Mouse (Mus musculus) stomach, postnatal 0 days (tissue): Measurements from ENCODE around the gene Rnh1. TPM values are rescaled to one million over a fixed set of nuclear protein-coding genes. Genes with fewer than 3 reads are reported as not detected.

Experiments used
- ATAC-seq: fragments of 200-750 bp; cut with Nextera tagmentation; 2 replicates; pipeline ENCODE4 v1.8.0; 2017; ENCODE audit not compliant: low FRiP score, low TSS enrichment
- DNase-seq: peaks from one replicate; pipeline ENCODE4 v3.0.0-alpha.2; 2016; ENCODE audit warnings: low spot score
- H3K27ac ChIP-seq: fragments of 300-500 bp; sonication (generic); replicated peaks from 2 replicates; pipeline ENCODE4 v1.5.1; 2014; ENCODE audit warnings: mild to moderate bottlenecking, control low read depth
- H3K27me3 ChIP-seq: fragments of 300-500 bp; sonication (generic); 2 replicates; pipeline ENCODE4 v1.6.1; 2014; ENCODE audit warnings: low read length; ENCODE audit not compliant: control insufficient read depth, insufficient read depth
- H3K36me3 ChIP-seq: fragments of 300-500 bp; sonication (generic); 2 replicates; pipeline ENCODE4 v1.6.1; 2014; ENCODE audit warnings: low read length, mixed read lengths; ENCODE audit not compliant: control insufficient read depth, insufficient read depth
- H3K4me1 ChIP-seq: fragments of 300-500 bp; sonication (generic); replicated peaks from 2 replicates; pipeline ENCODE4 v1.6.1; 2014; ENCODE audit warnings: antibody characterized with exemption; ENCODE audit not compliant: control insufficient read depth, insufficient read depth
- H3K4me2 ChIP-seq: fragments of 300-500 bp; sonication (generic); replicated peaks from 2 replicates; pipeline ENCODE4 v1.6.1; 2014; ENCODE audit warnings: low read depth, mild to moderate bottlenecking, control low read depth, moderate library complexity
- H3K4me3 ChIP-seq: fragments of 300-500 bp; sonication (generic); 2 replicates; pipeline ENCODE4 v1.5.1; 2014; ENCODE audit warnings: low read depth, low read length, control low read depth
- H3K9ac ChIP-seq: fragments of 300-500 bp; sonication (generic); 2 replicates; pipeline ENCODE4 v1.6.1; 2014; ENCODE audit warnings: mild to moderate bottlenecking, low read length, control low read depth, mixed read lengths
- H3K9me3 ChIP-seq: fragments of 300-500 bp; sonication (generic); 2 replicates; pipeline ENCODE4 v1.6.1; 2016; ENCODE audit warnings: low read length; ENCODE audit not compliant: control insufficient read depth
- CTCF ChIP-seq: IDR thresholded peaks from 2 replicates; pipeline ENCODE4 v1.5.1; 2016; ENCODE audit warnings: antibody characterized with exemption, low read depth, mild to moderate bottlenecking, moderate library complexity
- EP300 ChIP-seq: optimal IDR thresholded peaks from 2 replicates; pipeline ENCODE3; 2016; ENCODE audit warnings: antibody characterized with exemption
- WGBS: fragments of 180-500 bp; shearing (Covaris S2); extraction: QIAGEN DNeasy Blood & Tissue Kit; methylation state at CpG from one replicate; pipeline ENCODE4 v1.1.7; 2014; 5-methylcytosine and 5-hydroxymethylcytosine counted together
- polyA plus RNA-seq: library from polyadenylated mRNA; unstranded; fragments of >200 nt; fragmentation: Nextera tagmentation; extraction: Ambion mirVana; gene quantifications from 2 replicates; pipeline ENCODE4 v1.2.1, GENCODE M21; 2015

Gene Rnh1
- polyA plus RNA-seq, 1 experiment from 2014 or later, result 216 TPM

DNA sequence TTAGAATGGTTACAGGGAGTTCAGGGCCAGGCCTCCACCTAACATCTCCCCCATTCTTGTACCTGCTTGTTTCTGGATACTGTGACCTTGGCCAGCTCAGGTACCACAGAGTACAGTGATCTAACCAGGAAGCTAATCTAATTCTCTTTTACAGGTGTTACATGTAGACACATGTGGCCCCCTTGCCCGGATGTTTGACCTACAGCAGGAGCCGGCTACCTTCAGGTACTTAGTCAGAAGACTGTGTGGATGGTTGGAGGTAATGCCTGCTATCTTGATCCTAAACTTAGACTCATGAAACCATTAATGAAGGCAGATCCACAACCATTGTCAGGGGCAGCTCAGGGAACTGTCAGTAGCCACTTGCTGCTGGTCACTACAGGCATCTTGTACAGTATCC lies 23.1 kb upstream of the Rnh1 start:
- Histone ChIP-seq H3K36me3 (peaks cover 11% of the 10 kb centered on the region), H3K9ac (no peak overlapping the region), H3K4me3 (no peak overlapping the region), H3K27me3 (no peaks in the 10 kb centered on the region), H3K27ac (no peak overlapping the region), H3K4me1 (peaks cover 6% of the 10 kb centered on the region; the same call in 1 of the 2 replicates), H3K4me2 (peak overlapping the region; percentile 90; the same call in 1 of the 2 replicates), H3K9me3 (no peaks in the 10 kb centered on the region)
- ATAC-seq (no peak), DNase-seq (no peak)
- 72% methylated on average over 2 of the region's 2 CpGs for WGBS
- TF ChIP-seq CTCF (no peak), EP300 (no peak)

DNA sequence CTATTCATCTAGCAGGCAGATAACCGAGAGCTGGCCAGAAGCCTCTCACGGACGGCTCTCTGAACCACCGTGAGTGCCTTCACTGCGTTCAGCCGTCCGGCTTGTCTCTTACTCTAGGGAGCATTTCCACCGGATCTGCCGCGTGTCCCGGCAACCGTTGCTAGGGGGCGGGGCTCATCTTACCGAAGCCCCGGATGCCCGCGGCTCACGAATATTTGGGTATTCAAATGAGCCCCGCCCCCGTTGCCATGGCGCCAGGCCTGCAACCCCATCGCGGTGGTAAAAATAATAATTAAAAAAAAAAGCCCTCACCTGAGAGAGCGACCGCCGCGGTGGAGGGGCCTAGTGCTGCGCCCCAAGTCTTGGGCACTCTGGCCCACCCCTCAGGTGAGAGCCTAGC lies 22.2 kb upstream of the Rnh1 start:
- Histone ChIP-seq H3K9me3 (no peaks in the 10 kb centered on the region), H3K27me3 (no peaks in the 10 kb centered on the region), H3K9ac (peak overlapping the region; percentile 62), H3K27ac (peak overlapping the region; percentile 91; the same call in 1 of the 2 replicates), H3K4me1 (peaks cover 6% of the 10 kb centered on the region; the same call in 1 of the 2 replicates), H3K4me3 (peak overlapping the region; percentile 76), H3K36me3 (peaks cover 21% of the 10 kb centered on the region), H3K4me2 (peak overlapping the region; percentile 90)
- ATAC-seq (no peak), DNase-seq (peak; percentile 92)
- WGBS, result under 1% methylated on average over 28 of the region's 28 CpGs
- TF ChIP-seq EP300 (no peak), CTCF (no peak)

DNA sequence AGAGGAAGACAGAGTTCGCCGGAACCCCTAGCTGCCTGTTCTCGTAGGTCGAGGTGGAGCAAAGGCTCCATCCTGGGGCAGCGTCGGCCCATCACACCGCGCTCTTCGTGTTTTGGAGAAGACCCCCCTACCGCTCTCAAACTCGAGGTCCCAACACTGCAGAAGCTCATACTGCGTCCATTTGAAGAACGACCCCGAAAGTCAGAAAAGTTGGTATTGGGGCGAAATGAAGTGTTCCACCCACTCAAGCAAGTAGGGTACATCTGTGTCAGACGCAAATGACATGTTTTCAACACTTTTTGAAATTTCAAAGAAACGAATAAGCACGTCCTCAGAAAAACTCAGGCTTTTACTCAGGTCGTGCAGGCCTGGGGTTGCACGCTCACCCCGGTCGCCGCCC lies 21.8 kb upstream of the Rnh1 start:
- DNase-seq (no peak), ATAC-seq (no peak)
- Histone ChIP-seq H3K27ac (peak overlapping the region; percentile 91), H3K4me2 (peak overlapping the region; percentile 90), H3K4me3 (peak overlapping the region; percentile 76), H3K9ac (peak overlapping the region; percentile 62), H3K9me3 (no peaks in the 10 kb centered on the region), H3K27me3 (no peaks in the 10 kb centered on the region), H3K36me3 (peaks cover 25% of the 10 kb centered on the region), H3K4me1 (peaks cover 6% of the 10 kb centered on the region; the same call in 1 of the 2 replicates)
- TF ChIP-seq CTCF, result no peak
- TF ChIP-seq EP300, result no peak
- WGBS, result 0% methylated on average over 23 of the region's 23 CpGs

DNA sequence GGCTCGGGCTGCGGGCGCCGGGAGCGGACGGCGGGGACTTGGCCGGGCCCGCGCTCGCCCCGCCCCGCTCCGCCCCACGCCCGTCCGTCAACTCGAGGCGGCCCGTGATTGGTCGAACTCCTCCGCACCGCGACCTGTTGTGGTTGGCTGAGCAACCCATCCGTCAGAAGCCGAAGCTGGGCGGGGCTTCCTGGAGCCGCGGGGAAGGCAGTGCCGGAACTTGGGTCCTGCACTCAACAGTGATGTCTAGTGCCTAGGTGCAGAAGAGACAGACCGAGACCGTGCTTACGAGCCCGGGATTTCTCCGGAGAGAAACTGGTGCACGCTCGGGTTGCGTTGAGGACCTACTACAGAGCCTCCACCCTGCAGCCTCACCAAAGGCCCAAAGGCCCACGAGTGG lies 21.3 kb upstream of the Rnh1 start, which contains the start of the genes Hras and Lrrc56:
Gene Hras (minus strand): TSS at position 58 of the 400 bp plus-strand sequence.
Gene Lrrc56 (plus strand): TSS at position 210 of the 400 bp plus-strand sequence.
- Histone ChIP-seq H3K27ac (peak within 1 kb of the TSS; percentile 91), H3K4me1 (peaks cover 6% of the 10 kb centered on the region; the same call in 1 of the 2 replicates), H3K4me3 (peak within 1 kb of the TSS; percentile 76), H3K4me2 (peak within 1 kb of the TSS; percentile 90), H3K9ac (peak within 1 kb of the TSS; percentile 97), H3K9me3 (no peaks in the 10 kb centered on the region), H3K36me3 (peaks cover 26% of the 10 kb centered on the region), H3K27me3 (no peaks in the 10 kb centered on the region)
- peak; percentile 95 for ATAC-seq
- DNase-seq, result peak; percentile 99
- TF ChIP-seq CTCF (no peak), EP300 (no peak)
- under 1% methylated on average over 26 of the region's 39 CpGs for WGBS

GRCm38 (mm10) chr7:141193348-141193856 lies 20.7 kb upstream of the Rnh1 start:
- peak overlapping the region; percentile 76 for H3K4me3 ChIP-seq
- under 1% methylated on average over 35 of the region's 43 CpGs for WGBS
- H3K27me3 ChIP-seq, result no peaks in the 10 kb centered on the region
- peak overlapping the region; percentile 97 for H3K9ac ChIP-seq
- H3K9me3 ChIP-seq, result no peaks in the 10 kb centered on the region
- DNase-seq, result peak; percentile 70
- peaks cover 6% of the 10 kb centered on the region; the same call in 1 of the 2 replicates for H3K4me1 ChIP-seq
- peaks cover 26% of the 10 kb centered on the region for H3K36me3 ChIP-seq
- H3K27ac ChIP-seq, result peak overlapping the region; percentile 91
- ATAC-seq, result peak; percentile 21
- peak overlapping the region; percentile 87 for H3K4me2 ChIP-seq
- TF ChIP-seq EP300 (peak; percentile 77), CTCF (no peak)

DNA sequence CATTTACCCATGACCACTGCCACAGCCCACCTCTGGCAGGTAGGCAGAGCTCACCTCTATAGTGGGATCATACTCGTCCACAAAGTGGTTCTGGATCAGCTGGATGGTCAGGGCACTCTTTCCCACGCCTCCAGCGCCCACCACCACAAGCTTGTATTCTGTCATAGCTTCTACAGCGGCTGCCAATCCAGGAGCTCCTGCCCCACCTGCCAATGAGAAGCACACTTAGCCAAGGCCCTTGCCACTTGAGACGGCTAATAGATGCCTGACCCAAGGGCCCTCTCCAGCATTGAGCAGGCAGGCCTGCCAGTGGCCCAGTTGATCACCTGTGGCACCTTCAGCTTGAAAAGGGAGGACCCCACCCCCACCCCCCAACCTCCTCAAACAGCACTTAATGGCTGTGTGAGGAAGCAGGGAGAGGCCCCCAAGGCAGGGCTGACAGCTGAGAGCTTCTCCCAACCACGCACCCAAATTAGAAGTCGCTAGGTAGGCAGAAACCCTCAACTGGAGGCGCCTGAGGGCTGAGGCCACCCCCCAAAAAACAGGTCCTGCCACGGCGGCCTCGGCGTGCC lies 20.2 kb upstream of the Rnh1 start:
- peak overlapping the region; percentile 91 for H3K27ac ChIP-seq
- WGBS, result 23% methylated on average over 12 of the region's 12 CpGs
- H3K4me2 ChIP-seq, result peak overlapping the region; percentile 87
- DNase-seq (no peak), ATAC-seq (no peak)
- H3K9me3 ChIP-seq, result no peaks in the 10 kb centered on the region
- no peaks in the 10 kb centered on the region for H3K27me3 ChIP-seq
- H3K4me1 ChIP-seq, result peaks cover 6% of the 10 kb centered on the region; the same call in 1 of the 2 replicates
- H3K9ac ChIP-seq, result peak overlapping the region; percentile 97
- peaks cover 26% of the 10 kb centered on the region for H3K36me3 ChIP-seq
- TF ChIP-seq EP300 (no peak), CTCF (no peak)
- H3K4me3 ChIP-seq, result peak overlapping the region; percentile 76
